Mouse (Mus musculus) CH12.LX (cell line): ENCODE measurements around the gene Bdkrb1.

Experiments used
- CTCF ChIP-seq, 2 experiments: IDR thresholded peaks in 1 of 2; conservative IDR thresholded peaks in 1 of 2; 2 replicates each; pipeline ENCODE4 v1.5.1; 2011 to 2012; ENCODE audit warnings: low read depth in 2 of 2, low read length in 2 of 2, improper control_type of control experiment in 1 of 2, inconsistent platforms in 1 of 2, mild to moderate bottlenecking in 1 of 2, moderate library complexity in 1 of 2
- MEF2A ChIP-seq: IDR thresholded peaks from 2 replicates; pipeline ENCODE4 v1.6.1; 2014; ENCODE audit warnings: low read depth, mild to moderate bottlenecking, inconsistent platforms, low read length, improper control_type of control experiment, borderline replicate concordance
- NELFE ChIP-seq: IDR thresholded peaks from 2 replicates; pipeline ENCODE4 v1.6.1; 2011; ENCODE audit warnings: low read depth, low read length, improper control_type of control experiment
- POLR2A ChIP-seq: IDR thresholded peaks from 2 replicates; pipeline ENCODE4 v1.6.1; 2011; ENCODE audit warnings: low read depth, mild to moderate bottlenecking, improper control_type of control experiment, low read length
- POLR2AphosphoS2 ChIP-seq: IDR thresholded peaks from 2 replicates; pipeline ENCODE4 v1.6.1; 2011; ENCODE audit warnings: low read depth, low read length, improper control_type of control experiment
- RCOR1 ChIP-seq: conservative IDR thresholded peaks from 2 replicates; pipeline ENCODE4 v1.6.1; 2012; ENCODE audit warnings: low read depth, mild to moderate bottlenecking, inconsistent platforms, low read length, improper control_type of control experiment
- SMC3 ChIP-seq: IDR thresholded peaks from 2 replicates; pipeline ENCODE4 v1.6.1; 2011; ENCODE audit warnings: low read depth, low read length, improper control_type of control experiment
- UBTF ChIP-seq: IDR thresholded peaks from 2 replicates; pipeline ENCODE4 v1.6.1; 2012; ENCODE audit warnings: low read depth, mild to moderate bottlenecking, inconsistent platforms, low read length, improper control_type of control experiment, moderate library complexity
- USF1 ChIP-seq: IDR thresholded peaks from 2 replicates; pipeline ENCODE4 v1.6.1; 2014; ENCODE audit warnings: low read depth, mild to moderate bottlenecking, inconsistent platforms, low read length, improper control_type of control experiment

- TF ChIP-seq POLR2AphosphoS2 = no peak
- no peak for TF ChIP-seq CTCF (conservative IDR thresholded peaks at IDR 0.05 in 1 of 2, IDR thresholded peaks at IDR 0.05 in 1 of 2; ENCODE audit: low read depth in 2 of 2, low read length in 2 of 2)
- no peak for TF ChIP-seq NELFE
- TF ChIP-seq USF1 = no peak
- TF ChIP-seq POLR2A = no peak
- no peak for TF ChIP-seq SMC3
- no peak for TF ChIP-seq MEF2A
- TF ChIP-seq RCOR1 = no peak
- no peak for TF ChIP-seq UBTF
These were observed 33.7 kb downstream of the Bdkrb1 start for GRCm38 (mm10) chr12:105636551-105636950.
